In genomic region chr1:152793495-152794130, GRCm38 (mm10) we compare ENCODE assay signal across 12 mouse cellular contexts. TPM values are rescaled to one million over a fixed set of nuclear protein-coding genes. Genes with fewer than 3 reads are reported as not detected.
DNase-seq lines count a peak whose midpoint lies in the region; ATAC-seq and TF ChIP-seq lines count a peak whose summit lies in the region.
"Had no signal": no experiment of that assay in that cellular context is flagged by ENCODE, and none has a peak within 500 bp of the region (broad histone marks: within the 10 kb centered on the region; RNA-seq: fewer than 3 reads in every experiment).

No protein-coding gene starts in this region.

- WGBS in limb, embryonic 12.5 days, result 65% methylated on average over 6 of the region's 6 CpGs
- 75% methylated on average over 6 of the region's 6 CpGs for WGBS in limb, embryonic 10.5 days
- 88% methylated on average over 6 of the region's 6 CpGs for WGBS in thymus, adult 2 months

- H3K27me3 ChIP-seq in limb, embryonic 12.5 days, result no peaks in the 10 kb centered on the region; the same call in 1 of the 2 replicates
- H3K27me3 ChIP-seq in limb, embryonic 10.5 days (ENCODE audit: low read depth, poor library complexity, severe bottlenecking), result no peaks in the 10 kb centered on the region
- H3K27me3 ChIP-seq in thymus, adult 2 months (ENCODE audit: control insufficient read depth, insufficient read depth, low read length), result no peaks in the 10 kb centered on the region

- peak overlapping the region; percentile 76 for H3K27ac ChIP-seq in limb, embryonic 12.5 days
- H3K27ac ChIP-seq in limb, embryonic 10.5 days, result no peak overlapping the region; the same call in 1 of the 2 replicates
- no peak overlapping the region for H3K27ac ChIP-seq in thymus, adult 2 months (ENCODE audit: control insufficient read depth, insufficient read depth, low read length)
- H3K27ac ChIP-seq: stomach, postnatal 0 days had no signal

- H3K4me3 ChIP-seq in limb, embryonic 12.5 days (replicated peaks), result no peak overlapping the region
- H3K4me3 ChIP-seq in limb, embryonic 10.5 days, result no peak overlapping the region
- no peak overlapping the region for H3K4me3 ChIP-seq in thymus, adult 2 months (ENCODE audit: control insufficient read depth, insufficient read depth, low read length)

- H3K4me1 ChIP-seq in limb, embryonic 12.5 days (replicated peaks), result peaks cover 29% of the 10 kb centered on the region
- H3K4me1 ChIP-seq in limb, embryonic 10.5 days, result peaks cover 23% of the 10 kb centered on the region
- no peaks in the 10 kb centered on the region for H3K4me1 ChIP-seq in thymus, adult 2 months (replicated peaks; ENCODE audit: control insufficient read depth, insufficient read depth, low read length)

- no peak overlapping the region for H3K4me2 ChIP-seq in limb, embryonic 12.5 days

- no peak for ATAC-seq in limb, embryonic 12.5 days (ENCODE audit: insufficient number of reproducible peaks, insufficient read depth, low FRiP score, low TSS enrichment, low read depth)
- ATAC-seq: intestine, postnatal 0 days had no signal

- no peak for DNase-seq in limb, embryonic 10.5 days (ENCODE audit: low spot score)
- DNase-seq in Muller cell, postnatal 12 days (ENCODE audit: inconsistent ontology term), result peak; percentile 72
- DNase-seq in embryo, embryonic 10 days (ENCODE audit: low spot score), result peak; percentile 77
- DNase-seq in mesoderm, embryonic 11.5 days (ENCODE audit: low read depth, low spot score), result peak; percentile 66
- DNase-seq in thymus, adult 2 months, result no peak
- no peak for DNase-seq in urinary bladder, adult 18-20 months (ENCODE audit: low spot score in 2 of 2)
- DNase-seq: adrenal gland, adult 8-10 months had no signal

- TF ChIP-seq POLR2A in thymus, adult 2 months (IDR thresholded peaks at IDR 0.05; ENCODE audit: control insufficient read depth, extremely low read depth, insufficient read depth, low read length, poor library complexity), result no peak

- no peak for TF ChIP-seq CTCF in thymus, adult 2 months (IDR thresholded peaks at IDR 0.05; ENCODE audit: borderline replicate concordance, control insufficient read depth, extremely low read depth, insufficient read depth, low read length, poor library complexity)

- no peaks in the 10 kb centered on the region for H3K9me3 ChIP-seq in limb, embryonic 12.5 days
- H3K9me3 ChIP-seq in limb, embryonic 10.5 days (replicated peaks), result no peaks in the 10 kb centered on the region

- no peak overlapping the region for H3K9ac ChIP-seq in limb, embryonic 12.5 days (replicated peaks)

- H3K36me3 ChIP-seq in limb, embryonic 12.5 days, result no peaks in the 10 kb centered on the region
- H3K36me3 ChIP-seq in limb, embryonic 10.5 days, result no peaks in the 10 kb centered on the region
- no peaks in the 10 kb centered on the region for H3K36me3 ChIP-seq in thymus, adult 2 months (ENCODE audit: control insufficient read depth, insufficient read depth, low read length)
- H3K36me3 ChIP-seq: G1E had no signal

RNA-seq across cellular contexts. Expression of gene Ncf2, which starts 6.4 kb away (rescaled TPM):
- polyA plus RNA-seq in limb, embryonic 12.5 days (2016; fragmentation: Nextera tagmentation; extraction: Ambion mirVana), result 1.9 and 2.9 TPM in 2 replicates
- 2.4 and 2.5 TPM in 2 replicates for polyA plus RNA-seq in limb, embryonic 10.5 days (2016; fragmentation: Nextera tagmentation; extraction: Ambion mirVana)
- 7.6 and 8.4 TPM in 2 replicates for polyA plus RNA-seq in thymus, adult 2 months (2012; rRNA removed)

RNA-seq across cellular contexts. Expression of gene Arpc5, which starts 27.3 kb away (rescaled TPM):
- 174 and 183 TPM in 2 replicates for polyA plus RNA-seq in limb, embryonic 12.5 days (2016; fragmentation: Nextera tagmentation; extraction: Ambion mirVana)
- 157 and 165 TPM in 2 replicates for polyA plus RNA-seq in limb, embryonic 10.5 days (2016; fragmentation: Nextera tagmentation; extraction: Ambion mirVana)
- polyA plus RNA-seq in thymus, adult 2 months (2012; rRNA removed), result 162 and 171 TPM in 2 replicates

RNA-seq across cellular contexts. Expression of gene Rgl1, which starts 27.5 kb away (rescaled TPM):
- 24.5 and 25.7 TPM in 2 replicates for polyA plus RNA-seq in limb, embryonic 12.5 days (2016; fragmentation: Nextera tagmentation; extraction: Ambion mirVana)
- polyA plus RNA-seq in limb, embryonic 10.5 days (2016; fragmentation: Nextera tagmentation; extraction: Ambion mirVana), result 38.7 and 44.0 TPM in 2 replicates
- polyA plus RNA-seq in thymus, adult 2 months (2012; rRNA removed), result 6.8 and 7.1 TPM in 2 replicates

RNA-seq across cellular contexts. Expression of gene Apobec4, which starts 43.3 kb away (rescaled TPM):
- not detected in 2 replicates for polyA plus RNA-seq in limb, embryonic 12.5 days (2016; fragmentation: Nextera tagmentation; extraction: Ambion mirVana)
- not detected in 2 replicates for polyA plus RNA-seq in limb, embryonic 10.5 days (2016; fragmentation: Nextera tagmentation; extraction: Ambion mirVana)
- not detected in 2 replicates for polyA plus RNA-seq in thymus, adult 2 months (2012; rRNA removed)
- polyA plus RNA-seq: G1E; intestine, postnatal 0 days; limb, embryonic 14.5 days; stomach, postnatal 0 days had no signal

Comparison
In these comparisons a context has a peak if more than half of its experiments do, and no peak if none do; other contexts are left out.
1. DNase-seq: peak in Muller cell, postnatal 12 days (single experiment), embryo, embryonic 10 days (single experiment) and mesoderm, embryonic 11.5 days (single experiment); none in limb, embryonic 10.5 days (single experiment), thymus, adult 2 months (single experiment) and urinary bladder, adult 18-20 months (0 of 2).